Comparison of ENCODE assay signal across 26 mouse cellular contexts in the genomic region with DNA sequence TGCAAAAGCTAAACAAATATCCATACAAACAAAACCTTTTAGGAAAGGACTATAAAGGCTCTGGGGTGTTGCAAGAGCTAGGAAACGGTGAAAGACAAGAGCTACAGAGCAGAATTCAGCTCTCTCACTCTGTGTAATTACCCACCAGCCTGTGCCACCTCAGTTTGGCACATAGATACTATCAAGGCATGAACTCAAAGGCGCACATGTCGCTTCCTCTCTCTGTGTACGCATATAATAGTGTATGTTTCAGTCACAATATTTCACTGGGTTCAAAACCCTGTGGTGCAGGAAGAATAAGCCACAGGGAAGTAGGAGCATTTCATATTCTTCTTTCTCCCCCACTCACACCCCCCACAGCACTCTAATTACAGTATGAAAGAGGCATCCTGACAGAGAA.
DNase-seq lines count a peak whose midpoint lies in the region; ATAC-seq and TF ChIP-seq lines count a peak whose summit lies in the region.
"Had no signal": no experiment of that assay in that cellular context is flagged by ENCODE, and none has a peak within 500 bp of the region (broad histone marks: within the 10 kb centered on the region; RNA-seq: fewer than 3 reads in every experiment).

No protein-coding gene starts in this region.

- TF ChIP-seq POLR2A in brain, embryonic 14.5 days (IDR thresholded peaks at IDR 0.05; ENCODE audit: borderline replicate concordance, extremely low read depth, insufficient read depth, insufficient read length, poor library complexity, severe bottlenecking): no peak

- no peaks in the 10 kb centered on the region for H3K9me3 ChIP-seq in forebrain, embryonic 15.5 days
- H3K9me3 ChIP-seq in forebrain, embryonic 11.5 days (ENCODE audit: control insufficient read depth, low read length): no peaks in the 10 kb centered on the region
- no peaks in the 10 kb centered on the region for H3K9me3 ChIP-seq in forebrain, postnatal 0 days (ENCODE audit: low read length)
- H3K9me3 ChIP-seq: embryonic facial prominence, embryonic 12.5 days; embryonic facial prominence, embryonic 15.5 days; hindbrain, embryonic 13.5 days had no signal

- peaks cover 14% of the 10 kb centered on the region for H3K4me1 ChIP-seq in forebrain, embryonic 15.5 days
- H3K4me1 ChIP-seq in forebrain, embryonic 11.5 days (replicated peaks; ENCODE audit: control insufficient read depth, insufficient read depth, low read length): 0 out of 2 replicates have a peak, but pooled peaks cover 2% of the 10 kb centered on the region
- peaks cover 15% of the 10 kb centered on the region for H3K4me1 ChIP-seq in forebrain, postnatal 0 days (ENCODE audit: insufficient read depth)
- H3K4me1 ChIP-seq: embryonic facial prominence, embryonic 12.5 days; embryonic facial prominence, embryonic 15.5 days had no signal

- H3K4me3 ChIP-seq in forebrain, embryonic 15.5 days: no peak overlapping the region
- H3K4me3 ChIP-seq in forebrain, embryonic 11.5 days (ENCODE audit: low read depth, low read length): no peak overlapping the region
- no peak overlapping the region for H3K4me3 ChIP-seq in layer of hippocampus, adult 2 months
- H3K4me3 ChIP-seq in forebrain, postnatal 0 days (ENCODE audit: low read depth, low read length): no peak overlapping the region
- H3K4me3 ChIP-seq: embryonic facial prominence, embryonic 12.5 days; embryonic facial prominence, embryonic 15.5 days; hindbrain, embryonic 13.5 days had no signal

- H3K4me2 ChIP-seq in forebrain, embryonic 15.5 days (replicated peaks): no peak overlapping the region
- H3K4me2 ChIP-seq in forebrain, embryonic 11.5 days (ENCODE audit: low read depth, low read length, severe bottlenecking): no peak overlapping the region
- H3K4me2 ChIP-seq in forebrain, postnatal 0 days (ENCODE audit: low read depth): no peak overlapping the region
- H3K4me2 ChIP-seq: embryonic facial prominence, embryonic 12.5 days; embryonic facial prominence, embryonic 15.5 days; heart, embryonic 11.5 days; hindbrain, embryonic 13.5 days had no signal

- no peak overlapping the region for H3K9ac ChIP-seq in forebrain, embryonic 15.5 days (replicated peaks)
- H3K9ac ChIP-seq in forebrain, embryonic 11.5 days (ENCODE audit: low read length): no peak overlapping the region
- H3K9ac ChIP-seq in forebrain, postnatal 0 days: no peak overlapping the region
- H3K9ac ChIP-seq: embryonic facial prominence, embryonic 12.5 days; embryonic facial prominence, embryonic 15.5 days; hindbrain, embryonic 13.5 days had no signal

- H3K36me3 ChIP-seq in forebrain, embryonic 15.5 days: no peaks in the 10 kb centered on the region
- H3K36me3 ChIP-seq in forebrain, embryonic 11.5 days (ENCODE audit: control insufficient read depth, insufficient read depth, low read length): no peaks in the 10 kb centered on the region
- H3K36me3 ChIP-seq in forebrain, postnatal 0 days (ENCODE audit: insufficient read depth): no peaks in the 10 kb centered on the region
- H3K36me3 ChIP-seq: embryonic facial prominence, embryonic 12.5 days; embryonic facial prominence, embryonic 15.5 days; hindbrain, embryonic 13.5 days had no signal

- no peak for TF ChIP-seq CTCF in layer of hippocampus, adult 2 months (conservative IDR thresholded peaks at IDR 0.05)
- no peak for TF ChIP-seq CTCF in brain, embryonic 14.5 days (IDR thresholded peaks at IDR 0.05; ENCODE audit: borderline replicate concordance, extremely low read depth, insufficient read depth, insufficient read length)
- no peak for TF ChIP-seq CTCF in forebrain, postnatal 0 days (IDR thresholded peaks at IDR 0.05; ENCODE audit: low read depth)

- no peak for DNase-seq in forebrain, embryonic 11.5 days (ENCODE audit: low spot score)
- no peak for DNase-seq in layer of hippocampus, adult 2 months (ENCODE audit: low spot score in 2 of 2)
- DNase-seq in layer of hippocampus, adult 9-10 months (ENCODE audit: low spot score): no peak
- peak; percentile 39 for DNase-seq in brain, embryonic 14.5 days (ENCODE audit: low read depth)
- peak; percentile 30 for DNase-seq in forebrain, postnatal 0 days
- DNase-seq in MN1 (ENCODE audit: low spot score): no peak
- no peak for DNase-seq in gastrocnemius, postnatal 10 days
- DNase-seq: adrenal gland, adult 8-10 months; adrenal gland, postnatal 25 days; cerebellum, adult 11 months; cerebellum, adult 2 months; cerebellum, adult 9-11 months; cerebellum, postnatal 25 days; gastrocnemius, postnatal 14 days; heart, adult 11 months; kidney, adult 18-20 months had no signal

- H3K27me3 ChIP-seq in forebrain, embryonic 15.5 days: no peaks in the 10 kb centered on the region
- no peaks in the 10 kb centered on the region for H3K27me3 ChIP-seq in forebrain, embryonic 11.5 days (ENCODE audit: control insufficient read depth, insufficient read depth, low read length)
- H3K27me3 ChIP-seq in forebrain, postnatal 0 days (ENCODE audit: insufficient read depth, low read length): no peaks in the 10 kb centered on the region
- H3K27me3 ChIP-seq: embryonic facial prominence, embryonic 12.5 days; embryonic facial prominence, embryonic 15.5 days; hindbrain, embryonic 13.5 days had no signal

- ATAC-seq in forebrain, embryonic 15.5 days (replicated peaks): peak; percentile 55
- no peak for ATAC-seq in forebrain, embryonic 11.5 days (replicated peaks; ENCODE audit: low FRiP score)
- ATAC-seq in forebrain, postnatal 0 days: peak; percentile 82
- ATAC-seq: activated CD4-positive, CD25-positive, alpha-beta regulatory T cell, adult 4 months; CD4-positive, CD25-positive, alpha-beta regulatory T cell, adult 4 months; hindbrain, postnatal 0 days; inflammation-experienced regulatory T-cells, adult 6 months; intestine, embryonic 16.5 days had no signal

- WGBS in forebrain, embryonic 15.5 days: 35% methylated on average over 4 of the region's 4 CpGs
- WGBS in forebrain, embryonic 11.5 days: 58% methylated on average over 4 of the region's 4 CpGs
- 35% methylated on average over 4 of the region's 4 CpGs for WGBS in forebrain, postnatal 0 days

- H3K27ac ChIP-seq in forebrain, embryonic 15.5 days (replicated peaks): no peak overlapping the region
- H3K27ac ChIP-seq in forebrain, embryonic 11.5 days (ENCODE audit: low read depth, low read length): no peak overlapping the region
- H3K27ac ChIP-seq in layer of hippocampus, adult 2 months: peak overlapping the region; percentile 70
- no peak overlapping the region for H3K27ac ChIP-seq in forebrain, postnatal 0 days (ENCODE audit: low read depth, low read length)
- H3K27ac ChIP-seq: embryonic facial prominence, embryonic 12.5 days; embryonic facial prominence, embryonic 15.5 days; hindbrain, embryonic 13.5 days; hindbrain, postnatal 0 days had no signal

Comparison
In these comparisons a context has a peak if more than half of its experiments do, and no peak if none do; other contexts are left out.
1. DNase-seq: peak in brain, embryonic 14.5 days (single experiment) and forebrain, postnatal 0 days (single experiment); none in forebrain, embryonic 11.5 days (single experiment), layer of hippocampus, adult 2 months (0 of 2), layer of hippocampus, adult 9-10 months (single experiment), MN1 (single experiment) and gastrocnemius, postnatal 10 days (single experiment).